Comparison of ENCODE assay signal across 13 mouse cellular contexts in the genomic region with DNA sequence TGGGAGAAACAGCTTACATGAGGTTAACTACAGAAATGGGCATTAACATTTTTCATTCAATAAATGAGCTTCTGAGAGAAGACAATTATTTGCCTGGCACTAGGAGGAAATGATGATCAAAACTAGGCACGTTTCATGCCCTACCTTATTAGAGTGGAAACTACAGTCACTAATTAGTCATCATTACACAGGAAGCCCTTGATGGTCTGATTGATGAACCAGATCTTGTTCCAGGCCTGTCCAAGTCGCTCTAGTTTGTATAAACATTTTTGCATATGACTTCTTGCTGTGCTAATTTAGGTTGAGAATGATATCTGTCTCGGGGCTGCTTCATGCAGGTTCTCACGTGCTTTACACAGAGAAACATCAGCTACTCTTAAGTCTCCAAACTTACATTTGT.
"Had no signal": no experiment of that assay in that cellular context is flagged by ENCODE, and none has a peak within 500 bp of the region (broad histone marks: within the 10 kb centered on the region; RNA-seq: fewer than 3 reads in every experiment).

No protein-coding gene starts in this region.

- H3K36me3 ChIP-seq: kidney, embryonic 15.5 days; limb, embryonic 10.5 days; liver, embryonic 15.5 days; neural tube, embryonic 13.5 days had no signal

- H3K4me1 ChIP-seq: kidney, embryonic 15.5 days; limb, embryonic 10.5 days; liver, embryonic 15.5 days; neural tube, embryonic 13.5 days had no signal

- H3K4me3 ChIP-seq: kidney, embryonic 15.5 days; limb, embryonic 10.5 days; liver, embryonic 15.5 days; neural tube, embryonic 13.5 days had no signal

- H3K9ac ChIP-seq: kidney, embryonic 15.5 days; liver, embryonic 15.5 days; neural tube, embryonic 13.5 days had no signal

- DNase-seq: kidney, postnatal 14 days; lung, adult 2 months; lung, postnatal 36 days; midbrain, embryonic 14.5 days; right cerebral cortex, adult 18-20 months; right cerebral cortex, postnatal 25 days; thymus, adult 18-20 months had no signal

- ATAC-seq: lung, postnatal 0 days had no signal

- H3K4me2 ChIP-seq: kidney, embryonic 15.5 days; liver, embryonic 11.5 days; liver, embryonic 15.5 days; neural tube, embryonic 13.5 days had no signal

- H3K9me3 ChIP-seq: kidney, embryonic 15.5 days; limb, embryonic 10.5 days; liver, embryonic 15.5 days; neural tube, embryonic 13.5 days had no signal

- H3K27me3 ChIP-seq: kidney, embryonic 15.5 days; liver, embryonic 15.5 days; neural tube, embryonic 13.5 days had no signal

- H3K27ac ChIP-seq: kidney, embryonic 15.5 days; limb, embryonic 10.5 days; liver, embryonic 15.5 days; neural tube, embryonic 13.5 days had no signal
